Mouse (Mus musculus): ENCODE results near the gene Elf2. TPM values are rescaled to one million over a fixed set of nuclear protein-coding genes. Genes with fewer than 3 reads are reported as not detected.
A peak's percentile ranks its signal among the peaks of the same experiment; 100 is the strongest.
"Not testable (repeated sequence)": the region's sequence is repeated elsewhere in the genome, so short reads cannot be mapped to it uniquely, and the experiment has no call there.

The Elf2 gene
- total and polyA plus RNA-seq, 3 experiments, result 31.2 to 41.2 (median 32.2) TPM

DNA sequence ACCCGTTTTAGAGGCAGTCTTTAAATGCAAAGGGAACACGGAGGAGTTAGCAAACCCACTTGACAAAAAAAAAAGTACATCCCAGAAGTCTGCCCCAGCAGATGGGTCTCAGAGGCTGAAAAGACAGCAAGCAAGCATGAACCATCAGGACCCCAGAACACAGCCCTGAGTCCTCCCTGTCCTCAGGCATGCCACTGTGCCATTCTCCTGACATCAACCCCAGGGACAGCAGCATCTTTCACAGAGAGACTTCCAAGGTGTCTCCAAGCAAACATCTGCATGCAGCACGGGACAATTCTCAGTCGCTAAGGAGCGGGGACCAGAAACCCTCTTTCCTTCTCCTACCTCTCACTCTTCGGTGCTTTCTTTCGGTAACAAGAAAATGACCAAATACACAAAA is 18.1 kb downstream of the Elf2 start:
- Histone ChIP-seq H3K36me3 (replicated peaks in 1 of 2; ENCODE audit: control insufficient read depth in 1 of 2, insufficient read depth in 1 of 2, low read length in 1 of 2) (peaks cover 5 to 28% of the 10 kb centered on the region in 2 experiments), H3K4me1 (ENCODE audit: control insufficient read depth in 1 of 2, insufficient read depth in 2 of 2) (0 out of 4 replicates have a peak, but pooled peaks cover 0 to 3% of the 10 kb centered on the region in 2 experiments), H3K4me3 (replicated peaks in 1 of 3; ENCODE audit: low read depth in 2 of 3, low read length in 2 of 3, poor library complexity in 1 of 3) (no peak overlapping the region), H3K27me3 (replicated peaks) (no peaks in the 10 kb centered on the region), H3K9ac (ENCODE audit: insufficient read depth, low read depth) (no peak overlapping the region), H3K4me2 (ENCODE audit: insufficient read depth, low read depth, poor library complexity, severe bottlenecking) (no peak overlapping the region), H3K27ac (ENCODE audit: insufficient read depth, low read depth) (no peak overlapping the region), H3K79me2 (replicated peaks; ENCODE audit: control insufficient read depth, extremely low read depth, insufficient read depth, poor library complexity, severe bottlenecking) (no peaks in the 10 kb centered on the region; the same call in 1 of the 2 replicates), H3K9me3 (replicated peaks; ENCODE audit: low read length) (no peaks in the 10 kb centered on the region)
- dilution Hi-C loops (cut with MboI; ENCODE audit: extremely low pct_ligation_motif_present, extremely low pct_unique_long_range_greater_than_20kb, low sequenced_read_pairs), result no loop called here
- no peak for DNase-seq (ENCODE audit: extremely low read depth)
- in situ Hi-C loops (cut with MboI; ENCODE audit: low pct_ligation_motif_present, low pct_unique_long_range_greater_than_20kb, low sequenced_read_pairs), result no loop called here
- TF ChIP-seq ETS1 (conservative IDR thresholded peaks at IDR 0.05; ENCODE audit: low read depth, low read length), result no peak
- no peak for TF ChIP-seq MAFK (IDR thresholded peaks at IDR 0.05; ENCODE audit: insufficient replicate concordance, low read length)
- no peak for TF ChIP-seq ZKSCAN1 (IDR thresholded peaks at IDR 0.05; ENCODE audit: borderline replicate concordance, low read depth, low read length)

- Histone ChIP-seq H3K27ac (ENCODE audit: insufficient read depth, low read depth) (no peak overlapping the region), H3K9ac (ENCODE audit: insufficient read depth, low read depth) (no peak overlapping the region), H3K9me3 (replicated peaks; ENCODE audit: low read length) (no peaks in the 10 kb centered on the region), H3K4me2 (ENCODE audit: insufficient read depth, low read depth, poor library complexity, severe bottlenecking) (no peak overlapping the region), H3K4me1 (ENCODE audit: control insufficient read depth in 1 of 2, insufficient read depth in 2 of 2) (no peaks in the 10 kb centered on the region), H3K27me3 (replicated peaks) (no peaks in the 10 kb centered on the region), H3K79me2 (replicated peaks; ENCODE audit: control insufficient read depth, extremely low read depth, insufficient read depth, poor library complexity, severe bottlenecking) (no peaks in the 10 kb centered on the region; the same call in 1 of the 2 replicates), H3K4me3 (replicated peaks in 1 of 3; ENCODE audit: low read depth in 2 of 3, low read length in 2 of 3, poor library complexity in 1 of 3) (no peak overlapping the region), H3K36me3 (replicated peaks in 1 of 2; ENCODE audit: control insufficient read depth in 1 of 2, insufficient read depth in 1 of 2, low read length in 1 of 2) (peaks cover 8 to 32% of the 10 kb centered on the region in 2 experiments)
- no peak for DNase-seq (ENCODE audit: extremely low read depth)
- in situ Hi-C loops (cut with MboI; ENCODE audit: low pct_ligation_motif_present, low pct_unique_long_range_greater_than_20kb, low sequenced_read_pairs), result no loop called here
- TF ChIP-seq BHLHE40 (IDR thresholded peaks at IDR 0.05; ENCODE audit: low read depth, low read length) (no peak), RCOR1 (conservative IDR thresholded peaks at IDR 0.05; ENCODE audit: low read depth, low read length) (no peak), EP300 (IDR thresholded peaks at IDR 0.05; ENCODE audit: low read length) (no peak), ZC3H11A (IDR thresholded peaks at IDR 0.05; ENCODE audit: low read depth, low read length) (no peak)
- dilution Hi-C loops (cut with MboI; ENCODE audit: extremely low pct_ligation_motif_present, extremely low pct_unique_long_range_greater_than_20kb, low sequenced_read_pairs), result no loop called here
Measured at GRCm38 (mm10) chr3:51321141-51321540, 19.3 kb downstream of the Elf2 start.

GRCm38 (mm10) chr3:51318053-51318452 is 22.4 kb downstream of the Elf2 start:
- DNase-seq (ENCODE audit: extremely low read depth); H3K27ac ChIP-seq (ENCODE audit: insufficient read depth, low read depth); H3K9me3 ChIP-seq (replicated peaks; ENCODE audit: low read length); dilution Hi-C loops (cut with MboI; ENCODE audit: extremely low pct_ligation_motif_present, extremely low pct_unique_long_range_greater_than_20kb, low sequenced_read_pairs); in situ Hi-C loops (cut with MboI; ENCODE audit: low pct_ligation_motif_present, low pct_unique_long_range_greater_than_20kb, low sequenced_read_pairs); H3K79me2 ChIP-seq (replicated peaks; ENCODE audit: control insufficient read depth, extremely low read depth, insufficient read depth, poor library complexity, severe bottlenecking); H3K4me1 ChIP-seq (ENCODE audit: control insufficient read depth in 1 of 2, insufficient read depth in 2 of 2); H3K4me3 ChIP-seq (replicated peaks in 1 of 3; ENCODE audit: low read depth in 2 of 3, low read length in 2 of 3, poor library complexity in 1 of 3); H3K9ac ChIP-seq (ENCODE audit: insufficient read depth, low read depth); H3K4me2 ChIP-seq (ENCODE audit: insufficient read depth, low read depth, poor library complexity, severe bottlenecking); H3K27me3 ChIP-seq (replicated peaks): not testable (repeated sequence)
- H3K36me3 ChIP-seq (replicated peaks in 1 of 2; ENCODE audit: control insufficient read depth in 1 of 2, insufficient read depth in 1 of 2, low read length in 1 of 2), result peaks cover 6 to 34% of the 10 kb centered on the region in 2 experiments
- TF ChIP-seq CTCF (conservative IDR thresholded peaks at IDR 0.05 in 1 of 2, IDR thresholded peaks at IDR 0.05 in 1 of 2; ENCODE audit: low read depth in 2 of 2, low read length in 2 of 2), result peak in 1 of 2 experiments; percentile 35; a peak in 1 of 4 replicates
